Mouse (Mus musculus) liver, adult 2 months (tissue): Measurements from ENCODE around the gene Mylk2.

Experiments used
- CTCF ChIP-seq: fragments of 200-500 bp; IDR thresholded peaks from 2 replicates; pipeline ENCODE4 v1.5.1; 2011; ENCODE audit warnings: low read depth, low read length, control low read depth
- POLR2A ChIP-seq: fragments of 200-500 bp; IDR thresholded peaks from 2 replicates; pipeline ENCODE4 v1.6.1; 2011; ENCODE audit warnings: low read length, control low read depth; ENCODE audit not compliant: insufficient read depth; ENCODE audit errors: extremely low read depth

GRCm38 (mm10) chr2:152931456-152932160 is 20.5 kb downstream of the Mylk2 start:
- no peak for TF ChIP-seq CTCF
- no peak for TF ChIP-seq POLR2A
